Mouse (Mus musculus) natural killer cell, adult 2 months (primary cell): ENCODE measurements at regions not wholly inside any gene's neighbourhood (a gene's known extent, or its start where the extent isn't known, plus 50 kb on each side); places are given as distances from the start of the nearest gene placed in this dataset.

Experiments used
- DNase-seq, 2 experiments: peaks; one replicate each; pipeline ENCODE4 v3.0.0; 2022; ENCODE audit warnings: low spot score in 2 of 2

DNA sequence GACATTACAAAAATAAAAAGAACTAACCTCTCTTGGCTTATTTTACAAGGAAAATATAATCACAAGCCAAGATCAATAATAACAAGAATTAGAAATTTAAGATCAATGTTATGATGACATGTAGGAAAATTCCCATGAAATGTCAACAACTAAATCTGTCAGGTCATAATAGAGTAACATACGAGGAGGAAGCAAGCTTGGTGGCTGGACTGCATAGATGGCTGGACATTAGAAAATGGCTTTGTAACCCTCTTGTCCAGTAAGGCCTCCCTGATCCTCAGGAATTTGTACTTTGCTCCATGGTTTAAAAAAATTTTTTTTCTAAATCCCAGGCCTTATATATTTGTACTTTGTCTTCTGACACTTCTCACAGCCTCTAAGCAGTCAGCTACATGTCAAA lies 132.7 kb upstream of the Aoah start:
- no peak for DNase-seq

DNA sequence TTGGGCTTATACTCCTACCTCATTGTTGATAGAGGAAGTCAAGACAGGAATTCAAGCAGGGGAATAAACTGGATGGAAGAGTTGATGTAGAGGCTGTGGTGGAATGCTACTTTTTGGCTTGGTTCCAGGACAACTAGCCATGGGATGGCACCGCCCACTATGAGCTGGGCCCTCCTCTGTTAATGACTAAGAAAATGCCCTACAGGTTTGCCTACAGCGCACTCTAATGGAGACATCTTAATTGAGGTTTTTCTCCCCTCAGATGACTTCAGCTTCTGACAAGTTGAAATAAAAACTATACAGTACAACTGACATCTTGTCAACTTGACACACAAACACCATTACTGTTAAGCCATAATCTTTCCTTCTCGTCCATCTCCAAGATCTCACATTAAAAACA lies 115.2 kb upstream of the Aoah start:
- DNase-seq = no peak

DNA sequence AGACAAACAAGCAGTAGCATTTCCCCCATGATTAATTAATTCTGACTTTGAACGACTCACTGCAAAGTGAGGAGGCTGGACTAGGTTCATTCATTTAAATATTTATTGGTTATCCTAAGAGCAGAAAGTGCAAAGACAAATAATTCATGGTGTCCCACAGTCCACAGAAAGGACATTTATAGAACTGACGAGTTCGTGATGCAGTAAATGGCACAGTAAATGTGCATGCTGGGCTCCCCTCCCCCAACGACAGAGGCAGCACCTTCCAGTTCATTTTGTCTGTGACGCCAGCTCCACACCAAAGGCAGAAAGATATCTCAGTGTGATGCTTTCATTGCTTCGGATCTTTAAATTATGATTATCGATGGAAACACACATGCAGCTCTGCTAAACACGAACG lies 107.0 kb upstream of the Aoah start:
- DNase-seq = no peak

DNA sequence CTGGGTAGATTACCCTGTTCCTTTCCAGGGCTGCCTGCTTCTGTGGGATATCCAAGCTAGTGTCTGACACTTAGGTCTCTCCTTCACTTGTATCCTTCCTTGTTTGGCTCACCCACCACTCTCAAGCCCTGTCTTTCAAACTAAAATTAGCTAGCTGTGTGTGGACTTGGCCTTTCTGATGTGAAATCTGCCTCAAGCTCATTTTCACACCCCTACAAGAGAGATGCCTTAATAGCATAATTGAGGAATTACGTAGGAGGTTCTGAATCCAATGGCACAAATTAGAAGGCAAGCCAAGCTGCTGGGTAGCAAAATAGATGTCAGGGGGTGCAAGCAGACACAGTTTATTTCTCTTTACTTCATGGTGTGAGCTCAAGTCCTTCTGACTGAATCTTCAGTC lies 106.5 kb upstream of the Aoah start:
- DNase-seq = no peak

DNA sequence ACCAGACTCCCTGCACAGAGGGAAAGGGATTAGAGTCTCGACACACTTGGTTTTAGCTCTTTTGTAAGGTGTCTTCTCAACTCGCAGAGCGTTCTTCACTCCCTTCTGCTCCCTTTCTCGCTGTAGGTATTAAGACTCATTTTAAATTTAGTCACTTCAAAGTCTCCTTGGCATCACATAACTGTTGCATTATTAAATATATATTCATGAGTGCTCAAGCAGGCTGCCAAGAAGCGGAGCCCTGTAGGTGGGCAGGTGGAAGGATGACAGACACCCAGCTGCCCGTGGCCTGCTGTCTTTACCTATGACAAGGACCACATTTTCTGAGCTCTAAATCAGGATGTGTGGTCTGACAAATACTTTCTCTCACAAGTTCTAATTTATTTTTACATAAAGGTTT lies 82.4 kb upstream of the Aoah start:
- DNase-seq = no peak

DNA sequence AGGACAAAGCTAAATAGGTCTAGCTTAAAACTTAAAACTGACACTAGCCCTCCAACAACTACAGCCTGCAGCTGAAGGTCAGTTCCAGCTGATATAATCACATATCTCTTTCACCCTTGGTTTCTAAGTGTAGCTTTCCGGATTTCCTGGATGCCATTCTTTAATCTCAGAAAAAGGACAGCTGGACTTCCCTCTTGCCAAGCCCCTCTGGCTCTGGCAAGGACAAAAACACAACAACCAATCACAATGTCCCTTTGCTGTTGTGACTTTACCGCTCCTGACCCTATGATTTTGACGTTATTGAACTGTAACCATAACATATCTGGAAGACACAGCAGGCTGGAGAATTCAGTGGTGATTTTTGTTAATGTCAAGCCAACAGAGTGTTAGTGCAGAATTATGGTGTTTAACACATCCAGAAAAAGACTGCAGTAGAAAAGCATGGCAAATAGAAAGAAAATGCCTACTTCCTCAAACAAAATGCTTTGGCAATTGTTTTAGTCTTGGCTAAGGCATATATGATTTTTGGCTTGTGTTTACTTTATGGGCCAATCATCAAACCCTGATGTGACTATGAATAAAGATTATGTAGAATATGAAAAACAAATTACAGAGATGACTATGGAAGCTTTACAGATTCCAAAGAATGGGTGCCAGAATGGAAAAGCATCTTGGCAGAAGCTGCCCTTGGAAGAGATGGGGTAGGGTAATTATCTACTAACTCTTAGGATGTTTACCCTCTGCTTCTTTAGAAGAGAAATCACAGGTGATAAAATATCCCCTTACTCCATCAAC lies 70.4 kb upstream of the Aoah start:
- no peak for DNase-seq

DNA sequence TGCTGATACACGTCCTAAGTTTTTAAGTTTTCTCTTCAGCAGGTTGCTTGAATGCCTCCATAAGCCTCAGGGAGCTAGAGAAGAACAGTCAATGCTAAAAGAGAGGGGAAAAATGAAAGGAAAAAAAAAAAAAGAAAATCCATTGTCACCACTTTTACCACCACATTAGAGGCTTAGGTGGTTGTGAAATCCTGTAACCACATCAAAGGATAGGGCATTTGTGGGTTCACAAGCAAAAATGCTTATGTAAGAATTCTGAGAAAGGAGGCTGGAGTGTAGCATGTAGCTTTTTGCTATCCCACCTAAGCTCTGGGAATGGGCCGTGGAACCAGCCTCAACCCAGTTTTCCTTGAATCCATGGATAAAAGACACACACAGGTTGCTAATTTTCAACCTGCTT lies 69.5 kb upstream of the Aoah start:
- peak in 1 of 2 experiments; percentile 30 for DNase-seq

DNA sequence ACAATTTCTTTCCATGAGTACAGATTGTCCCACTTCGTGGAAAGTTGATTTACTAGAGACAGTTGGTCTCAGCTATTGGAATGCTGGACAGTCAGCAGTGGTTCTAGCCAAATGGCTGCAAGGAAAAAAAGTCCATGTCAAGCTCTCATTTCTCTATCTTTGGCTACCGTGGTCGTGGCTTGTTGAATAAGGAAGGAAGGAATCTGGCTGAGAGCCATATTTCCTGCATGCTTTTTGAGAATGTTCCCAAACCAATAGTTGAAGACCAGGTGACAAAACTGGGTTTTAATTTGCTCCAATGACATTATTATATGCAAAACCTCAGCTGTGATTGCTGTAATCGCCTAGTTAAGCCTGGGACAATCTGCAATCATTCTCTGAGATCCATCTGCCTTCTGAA lies 68.4 kb upstream of the Aoah start:
- no peak for DNase-seq

DNA sequence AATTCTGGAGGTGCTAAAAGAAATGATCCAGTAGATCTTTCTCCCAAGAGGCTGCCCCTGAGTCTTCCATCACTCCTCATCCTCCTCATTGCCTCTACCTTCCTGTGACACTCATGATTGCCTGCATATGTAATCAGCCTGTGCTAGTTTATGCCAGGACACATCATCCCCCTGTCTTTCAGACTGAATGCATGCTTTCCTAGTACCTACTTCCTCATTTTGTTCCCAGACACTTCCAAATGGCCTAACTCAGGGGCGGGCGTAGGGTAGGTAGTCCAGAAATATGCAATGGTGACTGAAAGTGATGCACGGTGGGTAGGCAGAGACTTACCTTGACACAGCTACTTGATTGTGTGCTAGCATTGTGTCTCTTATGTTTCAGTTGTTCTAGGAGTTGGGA lies 65.8 kb upstream of the Aoah start:
- no peak for DNase-seq

DNA sequence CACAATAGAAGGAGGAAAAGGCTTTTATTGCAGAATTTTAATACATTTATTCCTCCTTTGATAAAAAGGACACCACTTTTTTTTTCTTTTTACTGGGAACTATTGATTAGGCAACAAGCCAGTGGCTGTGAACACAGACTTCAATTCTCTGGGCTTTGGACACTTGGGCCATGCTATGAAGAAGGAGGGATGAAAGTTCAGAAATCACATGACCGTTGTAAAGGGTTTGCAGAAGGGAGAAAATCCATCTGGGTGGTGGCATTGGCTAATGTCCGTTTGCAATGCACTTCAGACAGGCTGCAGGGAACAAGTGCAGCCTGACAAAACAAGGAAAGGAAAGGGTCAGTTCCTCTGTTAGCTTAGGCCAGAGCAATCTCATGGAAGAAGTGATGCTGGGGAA lies 60.9 kb upstream of the Aoah start:
- no peak for DNase-seq

DNA sequence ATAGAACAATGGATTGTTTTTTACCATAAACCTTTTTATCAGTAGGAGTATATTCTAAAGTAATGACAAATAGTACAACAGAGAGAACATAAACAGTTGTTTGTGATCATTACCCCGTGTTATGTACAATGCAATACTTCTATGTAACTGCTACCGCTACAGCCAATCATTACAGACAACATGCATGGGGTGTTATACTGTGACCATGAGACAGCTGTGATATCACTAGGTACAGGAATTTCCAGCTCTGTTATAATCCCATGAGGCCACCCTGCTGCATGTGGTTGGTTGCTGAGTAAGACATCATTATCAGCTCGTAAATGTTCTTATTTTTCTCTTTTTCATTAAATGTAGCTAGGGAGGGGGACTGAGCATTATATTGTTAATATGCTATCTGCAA lies 59.6 kb upstream of the Aoah start:
- DNase-seq = no peak

DNA sequence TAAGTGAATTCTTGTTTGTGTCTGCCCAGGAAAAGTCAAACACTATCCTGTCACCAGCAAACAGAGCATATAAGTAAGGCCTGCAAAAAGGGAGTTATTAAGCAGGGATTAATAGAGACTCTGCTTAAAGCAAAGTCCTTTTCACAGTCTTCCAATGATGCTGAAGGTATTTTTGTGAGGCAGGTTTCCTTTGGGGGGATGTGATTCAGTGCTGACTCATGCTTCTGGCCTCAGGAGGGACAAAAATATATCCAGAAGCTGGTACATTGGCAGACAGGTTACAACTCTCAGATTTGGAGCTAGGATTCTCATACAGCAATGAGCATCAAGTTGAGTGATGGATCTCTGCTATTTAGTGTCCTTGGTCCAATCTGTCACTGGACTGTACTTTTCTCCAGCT lies 57.3 kb upstream of the Aoah start:
- DNase-seq = no peak
